Mouse (Mus musculus): ENCODE data around the gene Sphkap. TPM values are rescaled to one million over a fixed set of nuclear protein-coding genes. Genes with fewer than 3 reads are reported as not detected.

Sphkap gene
- polyA plus RNA-seq (2012): 0.02 TPM in 1 of 2 replicates, not detected in the other

DNA sequence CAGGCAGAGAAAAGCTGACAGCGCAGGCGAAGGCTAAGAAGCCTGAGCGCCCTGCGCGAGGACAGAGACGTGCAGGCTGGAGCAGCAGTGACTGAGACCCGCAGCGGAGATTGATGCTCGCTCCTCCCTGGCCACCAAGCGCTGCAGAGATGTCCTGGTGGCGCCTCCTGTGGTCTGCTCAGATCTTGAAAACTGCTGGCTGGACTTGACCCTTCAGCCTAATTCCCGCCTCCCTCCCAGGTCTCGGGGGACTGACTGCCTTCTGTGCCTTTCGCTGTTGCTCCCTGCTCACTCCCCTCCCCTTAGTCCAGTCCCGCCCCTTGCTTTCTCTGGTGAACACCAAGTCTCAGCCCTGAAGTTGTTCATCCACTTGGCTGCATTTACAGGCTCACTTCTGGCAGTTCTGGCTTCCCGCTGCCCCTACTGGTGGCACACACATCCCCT is at the start of gene Sphkap:
Sphkap (minus strand) TSS at position 180 of the 444 bp plus-strand sequence.
- TF ChIP-seq GATA1 (IDR thresholded peaks at IDR 0.05; ENCODE audit: low read length) (no peak), TAL1 (IDR thresholded peaks at IDR 0.05; ENCODE audit: low read length) (no peak)
- Histone ChIP-seq H3K27me3 (ENCODE audit: control insufficient read depth) (peaks cover 4% of the 10 kb centered on the region; the same call in 1 of the 2 replicates), H3K4me1 (ENCODE audit: control insufficient read depth) (no peaks in the 10 kb centered on the region), H3K36me3 (ENCODE audit: control insufficient read depth) (no peaks in the 10 kb centered on the region), H3K4me3 (replicated peaks) (no peak within 1 kb of the TSS), H3K9me3 (ENCODE audit: control insufficient read depth, low read length) (no peaks in the 10 kb centered on the region)

DNA sequence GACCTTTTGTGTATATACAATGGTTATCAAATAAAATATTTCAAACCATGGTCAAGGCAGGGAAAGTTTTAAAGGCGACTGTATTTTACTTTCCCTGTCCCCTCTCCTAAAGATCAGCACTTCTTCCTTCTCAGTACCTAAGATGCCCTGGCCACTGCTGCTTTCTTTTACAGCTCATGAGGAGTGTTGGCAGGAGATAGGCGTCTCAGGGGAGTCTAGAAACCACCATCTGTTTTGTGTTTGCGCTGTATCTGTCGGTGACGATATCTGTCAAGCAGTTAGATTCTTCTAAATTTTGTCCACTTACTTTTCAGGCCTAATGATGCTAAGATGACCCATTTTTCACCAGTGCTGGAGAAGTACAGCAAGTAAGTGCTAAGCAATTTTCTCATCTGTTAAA is 43.3 kb upstream of the Sphkap start:
- H3K4me1 ChIP-seq (ENCODE audit: control insufficient read depth): no peaks in the 10 kb centered on the region
- no peaks in the 10 kb centered on the region for H3K36me3 ChIP-seq (ENCODE audit: control insufficient read depth)
- no peak overlapping the region for H3K4me3 ChIP-seq (replicated peaks)
- H3K27me3 ChIP-seq (ENCODE audit: control insufficient read depth): no peaks in the 10 kb centered on the region
- H3K9me3 ChIP-seq (ENCODE audit: control insufficient read depth, low read length): peaks cover 2% of the 10 kb centered on the region; the same call in 1 of the 2 replicates
- TF ChIP-seq GATA1 (IDR thresholded peaks at IDR 0.05; ENCODE audit: low read length) (no peak), TAL1 (IDR thresholded peaks at IDR 0.05; ENCODE audit: low read length) (no peak)

DNA sequence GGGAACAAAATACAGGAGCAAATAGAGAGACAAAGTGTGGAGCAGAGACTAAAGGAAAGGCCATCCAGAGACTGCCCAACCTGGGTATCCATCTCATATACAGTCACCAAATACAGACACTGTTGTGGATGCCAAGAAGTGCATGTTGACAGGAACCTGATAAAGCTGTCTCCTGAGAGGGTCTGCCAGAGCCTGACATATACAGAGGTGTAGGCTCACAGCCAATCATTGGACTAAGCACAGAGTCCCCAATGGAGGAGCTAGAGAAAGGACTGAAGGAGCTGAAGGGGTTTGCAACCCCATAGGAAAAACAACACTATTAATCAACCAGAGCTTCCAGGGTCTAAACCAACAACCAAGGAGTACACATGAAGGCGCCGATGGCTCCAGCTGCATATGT is 32.4 kb upstream of the Sphkap start:
- no peaks in the 10 kb centered on the region for H3K27me3 ChIP-seq (ENCODE audit: control insufficient read depth)
- no peak for TF ChIP-seq GATA1 (IDR thresholded peaks at IDR 0.05; ENCODE audit: low read length)
- TF ChIP-seq TAL1 (IDR thresholded peaks at IDR 0.05; ENCODE audit: low read length): no peak
- no peaks in the 10 kb centered on the region for H3K9me3 ChIP-seq (ENCODE audit: control insufficient read depth, low read length)
- no peaks in the 10 kb centered on the region for H3K36me3 ChIP-seq (ENCODE audit: control insufficient read depth)
- no peak overlapping the region for H3K4me3 ChIP-seq (replicated peaks)
- H3K4me1 ChIP-seq (ENCODE audit: control insufficient read depth): no peaks in the 10 kb centered on the region

DNA sequence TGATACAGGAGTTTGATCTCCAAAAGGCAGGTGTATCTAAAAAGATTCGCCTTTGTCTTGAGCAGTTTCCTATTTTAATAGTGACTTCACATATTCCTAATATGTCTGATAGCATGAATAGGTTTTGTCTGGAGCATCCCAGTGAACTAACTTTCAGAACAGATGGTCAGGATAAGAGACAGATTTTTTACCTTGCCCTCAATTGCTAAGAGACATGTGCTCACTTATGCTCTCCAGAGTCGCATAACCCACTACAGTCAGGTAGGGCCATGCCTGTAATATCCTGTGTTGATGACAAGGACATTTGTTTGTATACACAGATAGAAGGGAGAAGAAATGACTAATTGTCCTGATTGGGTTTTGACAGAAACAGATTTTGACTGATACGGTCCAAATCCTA is 25.9 kb upstream of the Sphkap start:
- no peaks in the 10 kb centered on the region for H3K36me3 ChIP-seq (ENCODE audit: control insufficient read depth)
- no peak overlapping the region for H3K4me3 ChIP-seq (replicated peaks)
- H3K4me1 ChIP-seq (ENCODE audit: control insufficient read depth): no peaks in the 10 kb centered on the region
- no peaks in the 10 kb centered on the region; the same call in 1 of the 2 replicates for H3K9me3 ChIP-seq (ENCODE audit: control insufficient read depth, low read length)
- TF ChIP-seq TAL1 (IDR thresholded peaks at IDR 0.05; ENCODE audit: low read length) (no peak), GATA1 (IDR thresholded peaks at IDR 0.05; ENCODE audit: low read length) (no peak)
- H3K27me3 ChIP-seq (ENCODE audit: control insufficient read depth): no peaks in the 10 kb centered on the region

DNA sequence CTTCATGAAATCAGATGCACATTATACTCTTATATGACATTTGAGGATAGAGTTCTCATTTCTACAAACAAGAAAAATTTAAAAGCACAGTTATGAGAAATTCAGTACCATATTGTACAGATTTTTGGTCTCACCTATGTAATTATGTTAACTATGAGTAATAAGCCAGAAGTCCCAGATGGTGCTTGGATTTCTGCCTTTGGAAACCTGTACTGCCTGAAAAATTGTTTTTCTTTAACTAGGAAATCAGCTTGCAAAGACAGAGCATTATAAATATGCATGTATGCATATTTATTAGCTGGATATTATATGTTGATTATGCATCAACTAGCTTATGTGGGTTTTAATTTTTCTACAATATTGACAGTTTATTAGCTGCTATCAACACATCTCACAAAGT is 21.9 kb upstream of the Sphkap start:
- no peaks in the 10 kb centered on the region for H3K36me3 ChIP-seq (ENCODE audit: control insufficient read depth)
- TF ChIP-seq GATA1 (IDR thresholded peaks at IDR 0.05; ENCODE audit: low read length) (no peak), TAL1 (IDR thresholded peaks at IDR 0.05; ENCODE audit: low read length) (no peak)

DNA sequence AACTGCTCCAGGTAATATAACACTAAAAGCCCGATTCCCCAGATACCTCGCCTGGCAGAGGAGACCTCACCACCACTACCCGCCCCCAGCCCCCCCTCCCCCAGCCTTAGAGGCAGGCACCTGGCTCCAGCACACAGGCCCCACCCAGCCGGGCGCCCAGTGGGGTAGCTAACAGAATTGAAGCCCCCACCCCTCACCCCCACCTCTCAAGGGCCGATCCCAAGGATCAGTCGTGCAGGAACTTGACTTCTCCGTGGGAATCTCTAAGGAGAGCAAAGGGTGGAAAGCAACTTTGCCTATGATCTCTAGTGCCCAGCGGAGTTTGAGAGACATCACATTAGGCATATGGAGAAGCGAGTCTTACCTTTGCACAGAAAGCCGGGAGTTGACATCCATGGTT is 384 bp downstream of the Sphkap start:
- H3K9me3 ChIP-seq (ENCODE audit: control insufficient read depth, low read length): no peaks in the 10 kb centered on the region
- peaks cover 4% of the 10 kb centered on the region; the same call in 1 of the 2 replicates for H3K27me3 ChIP-seq (ENCODE audit: control insufficient read depth)
- H3K36me3 ChIP-seq (ENCODE audit: control insufficient read depth): no peaks in the 10 kb centered on the region
- H3K4me3 ChIP-seq (replicated peaks): no peak overlapping the region
- TF ChIP-seq TAL1 (IDR thresholded peaks at IDR 0.05; ENCODE audit: low read length) (no peak), GATA1 (IDR thresholded peaks at IDR 0.05; ENCODE audit: low read length) (no peak)
- H3K4me1 ChIP-seq (ENCODE audit: control insufficient read depth): no peaks in the 10 kb centered on the region

More for the DNA sequence above, 21.9 kb upstream of the Sphkap start:
- Histone ChIP-seq H3K4me3 (replicated peaks) (no peak overlapping the region), H3K4me1 (ENCODE audit: control insufficient read depth) (no peaks in the 10 kb centered on the region), H3K27me3 (ENCODE audit: control insufficient read depth) (no peaks in the 10 kb centered on the region), H3K9me3 (ENCODE audit: control insufficient read depth, low read length) (no peaks in the 10 kb centered on the region; the same call in 1 of the 2 replicates)

DNA sequence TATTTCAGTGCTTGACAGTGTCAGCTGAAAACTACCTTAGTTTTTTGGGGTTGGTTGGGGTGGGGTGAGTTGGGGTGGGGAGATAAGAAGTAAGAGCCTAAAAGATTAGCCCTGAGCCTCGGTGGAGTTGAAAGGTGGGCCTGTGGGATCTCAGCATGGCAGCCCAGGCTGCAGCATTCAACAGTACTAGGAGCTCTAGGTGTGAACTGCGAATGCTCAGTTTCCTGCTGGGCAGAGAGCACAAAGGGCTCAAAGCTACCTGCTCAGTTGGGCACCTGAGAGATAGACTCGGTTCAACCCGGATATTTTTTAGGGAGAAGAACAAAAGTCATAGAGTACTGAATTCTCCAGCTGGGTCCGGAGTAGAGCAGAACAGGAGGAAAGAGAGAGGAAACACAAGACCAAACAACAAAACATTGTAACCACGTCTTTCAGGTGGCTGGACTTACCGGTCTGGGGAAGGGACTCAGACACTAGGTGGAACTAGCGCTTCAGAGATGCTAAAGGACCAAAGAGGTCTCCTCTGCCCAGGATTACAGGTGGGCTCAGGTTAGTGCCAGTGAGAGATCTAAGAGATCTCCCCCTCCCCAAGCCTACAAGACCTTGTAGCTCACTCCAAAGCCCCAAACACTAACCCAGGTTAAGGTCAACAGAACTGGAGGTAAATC is 984 bp downstream of the Sphkap start:
- no peak overlapping the region for H3K4me3 ChIP-seq (replicated peaks)
- TF ChIP-seq GATA1 (IDR thresholded peaks at IDR 0.05; ENCODE audit: low read length) (no peak), TAL1 (IDR thresholded peaks at IDR 0.05; ENCODE audit: low read length) (no peak)
- H3K36me3 ChIP-seq (ENCODE audit: control insufficient read depth): no peaks in the 10 kb centered on the region

DNA sequence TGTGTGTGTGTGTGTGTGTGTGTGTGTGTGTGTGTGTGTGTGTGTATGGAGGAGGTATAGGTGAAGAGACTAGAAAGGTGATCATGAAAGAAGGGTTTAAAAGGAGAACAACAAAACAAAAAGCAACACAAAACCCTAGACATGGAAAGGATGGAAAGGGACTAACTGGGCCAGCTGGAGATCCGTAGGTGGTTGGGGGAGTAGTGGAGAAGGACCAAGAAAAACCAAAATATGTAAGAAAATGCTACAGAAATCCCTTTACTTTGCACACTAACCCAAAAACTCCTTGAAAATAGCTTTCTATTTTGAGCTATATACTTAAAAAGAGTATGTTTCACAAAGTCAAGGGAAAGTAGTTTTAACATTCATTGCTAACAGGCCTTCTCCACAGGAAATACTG is 6.9 kb downstream of the Sphkap start:
- no peaks in the 10 kb centered on the region for H3K9me3 ChIP-seq (ENCODE audit: control insufficient read depth, low read length)
- no peaks in the 10 kb centered on the region for H3K36me3 ChIP-seq (ENCODE audit: control insufficient read depth)
- no peaks in the 10 kb centered on the region for H3K4me1 ChIP-seq (ENCODE audit: control insufficient read depth)
- no peak overlapping the region for H3K4me3 ChIP-seq (replicated peaks)
- TF ChIP-seq TAL1 (IDR thresholded peaks at IDR 0.05; ENCODE audit: low read length): no peak
- TF ChIP-seq GATA1 (IDR thresholded peaks at IDR 0.05; ENCODE audit: low read length): no peak
- no peaks in the 10 kb centered on the region for H3K27me3 ChIP-seq (ENCODE audit: control insufficient read depth)

More for the DNA sequence above, 984 bp downstream of the Sphkap start:
- H3K9me3 ChIP-seq (ENCODE audit: control insufficient read depth, low read length): no peaks in the 10 kb centered on the region
- H3K4me1 ChIP-seq (ENCODE audit: control insufficient read depth): no peaks in the 10 kb centered on the region
- peaks cover 4% of the 10 kb centered on the region; the same call in 1 of the 2 replicates for H3K27me3 ChIP-seq (ENCODE audit: control insufficient read depth)

DNA sequence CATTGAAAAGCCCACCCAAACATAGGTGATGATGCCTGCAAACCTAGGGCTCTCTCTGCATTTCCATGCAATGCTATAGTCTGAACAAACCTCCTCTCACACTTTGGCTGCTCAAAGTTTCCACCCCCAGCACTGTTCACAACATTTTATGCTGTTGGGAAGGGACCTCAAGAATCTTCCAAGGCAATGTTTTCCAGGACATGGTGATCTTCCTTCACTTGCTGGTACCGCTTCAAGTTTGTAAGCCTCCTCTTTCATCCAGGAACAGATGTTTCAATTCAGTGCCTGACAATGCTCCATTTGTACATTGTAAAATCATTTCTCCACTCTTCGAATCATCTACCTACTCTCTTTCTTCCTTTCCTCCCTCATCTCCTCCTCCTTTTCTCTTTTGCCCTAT is 11.7 kb downstream of the Sphkap start:
- Histone ChIP-seq H3K4me3 (replicated peaks) (no peak overlapping the region), H3K36me3 (ENCODE audit: control insufficient read depth) (no peaks in the 10 kb centered on the region), H3K9me3 (ENCODE audit: control insufficient read depth, low read length) (no peaks in the 10 kb centered on the region), H3K4me1 (ENCODE audit: control insufficient read depth) (no peaks in the 10 kb centered on the region), H3K27me3 (ENCODE audit: control insufficient read depth) (no peaks in the 10 kb centered on the region)
- TF ChIP-seq GATA1 (IDR thresholded peaks at IDR 0.05; ENCODE audit: low read length): no peak
- TF ChIP-seq TAL1 (IDR thresholded peaks at IDR 0.05; ENCODE audit: low read length): no peak
